Mouse (Mus musculus) layer of hippocampus, adult 18-20 months (tissue): ENCODE measurements around the gene Tubb1. TPM values are rescaled to one million over a fixed set of nuclear protein-coding genes. Genes with fewer than 3 reads are reported as not detected.

ENCODE experiments used
- DNase-seq, 2 experiments: peaks; one replicate each; pipeline ENCODE4 v3.0.0; 2022; ENCODE audit warnings: low spot score in 2 of 2
- total RNA-seq, 2 experiments: library from RNA; stranded (reverse); gene quantifications; 2 replicates each; pipeline ENCODE4 v1.2.3; 2021

Gene Tubb1
- total RNA-seq, 2 experiments from 2014 or later: not detected

DNA sequence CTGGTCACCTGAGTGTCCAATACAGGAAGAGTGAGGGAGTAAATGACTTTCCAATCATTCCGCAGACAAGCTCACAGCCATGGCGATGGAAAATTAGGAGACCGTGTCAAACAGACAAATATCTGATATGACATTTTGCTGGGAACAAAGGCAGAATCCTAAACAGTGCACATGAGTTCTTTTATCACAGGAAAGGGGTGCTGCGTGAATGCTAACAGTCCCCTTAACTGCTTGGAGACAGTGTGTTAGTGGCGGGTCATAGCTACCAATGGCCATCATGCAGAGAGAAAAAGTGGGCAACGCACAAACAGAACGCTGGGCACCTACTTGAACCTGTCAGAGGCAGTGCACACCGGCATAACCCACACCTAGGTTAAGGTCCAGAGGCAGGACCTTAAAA is 51.0 kb downstream of the Tubb1 start:
- DNase-seq: no peak

DNA sequence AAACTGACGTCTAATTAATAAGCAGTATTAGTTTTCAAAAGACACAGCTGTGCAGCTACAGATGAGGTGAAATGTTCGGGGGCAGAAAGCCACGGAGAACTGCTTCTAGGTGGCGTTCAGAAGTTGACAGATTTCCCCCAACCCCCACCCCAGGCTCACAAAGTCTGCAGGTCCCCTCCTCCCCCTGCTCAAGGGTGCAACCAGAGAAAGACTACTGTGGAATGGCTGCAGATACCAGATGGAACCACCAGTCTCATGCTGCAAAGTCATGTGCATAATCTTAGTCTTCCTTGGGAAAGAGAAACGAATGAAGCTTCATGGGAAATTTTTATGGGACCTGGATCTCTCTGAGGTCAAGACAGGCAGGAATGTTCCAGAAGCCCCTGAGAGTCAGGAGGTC is 51.8 kb downstream of the Tubb1 start:
- no peak for DNase-seq

DNA sequence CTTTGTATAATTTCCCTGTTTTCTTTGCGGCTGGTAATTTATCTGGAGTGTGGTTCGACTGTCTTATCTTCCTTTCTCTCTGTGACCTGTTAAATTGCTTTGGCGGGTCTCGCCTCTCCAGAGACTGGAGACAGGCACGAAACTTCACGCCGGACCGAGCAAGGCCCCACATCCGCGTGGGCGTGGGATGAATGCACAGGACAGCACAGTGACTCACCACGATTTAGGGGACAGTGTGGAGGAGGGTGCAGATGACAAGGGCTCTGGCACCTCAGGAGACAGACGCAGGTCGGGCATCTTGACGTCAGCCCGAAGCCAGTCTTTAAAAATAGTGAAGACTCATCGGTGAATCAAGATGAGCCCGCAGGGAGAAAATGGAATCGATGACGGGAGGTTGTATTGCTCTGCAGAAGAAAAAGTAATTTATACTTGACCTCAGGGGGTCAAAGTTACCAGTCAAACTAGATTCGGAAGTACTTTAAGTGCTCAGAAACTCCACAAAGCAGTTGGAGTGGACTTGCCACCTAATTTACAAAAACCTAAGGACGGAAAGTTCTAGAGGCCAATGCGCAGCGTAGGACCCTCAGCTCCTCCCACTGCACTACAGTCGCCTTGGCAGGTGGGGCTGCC is 52.5 kb downstream of the Tubb1 start:
- no peak for DNase-seq

Other genes with a start within 250 kb of the Tubb1 start
- gene Gnas, start 166.4 kb upstream of the Tubb1 start, total RNA-seq: 1,000 to 10,000 TPM; 1,915 to 1,929 TPM
- gene Gm20721, start 104.0 kb upstream of the Tubb1 start, total RNA-seq: 1 to 10 TPM; 3.1 to 3.2 TPM
- gene Nelfcd, start 34.9 kb upstream of the Tubb1 start, total RNA-seq: 10 to 100 TPM; 50.3 to 51.2 TPM
- gene Ctsz, start 11.7 kb upstream of the Tubb1 start, total RNA-seq: 10 to 100 TPM; 37.9 to 44.0 TPM
- gene Atp5e, start 13.4 kb downstream of the Tubb1 start, total RNA-seq: 100 to 1,000 TPM; 285 to 290 TPM
- 10 to 100 TPM; 45.2 to 46.3 TPM for gene Prelid3b, start 22.4 kb downstream of the Tubb1 start, total RNA-seq
- 10 to 100 TPM; 24.0 to 26.3 TPM for gene Zfp831, start 192.8 kb downstream of the Tubb1 start, total RNA-seq